Mouse (Mus musculus) stomach, postnatal 0 days (tissue): ENCODE results near the gene Auts2.

Experiments
- CTCF ChIP-seq: IDR thresholded peaks from 2 replicates; pipeline ENCODE4 v1.5.1; 2016; ENCODE audit warnings: antibody characterized with exemption, low read depth, mild to moderate bottlenecking, moderate library complexity
- EP300 ChIP-seq: optimal IDR thresholded peaks from 2 replicates; pipeline ENCODE3; 2016; ENCODE audit warnings: antibody characterized with exemption

DNA sequence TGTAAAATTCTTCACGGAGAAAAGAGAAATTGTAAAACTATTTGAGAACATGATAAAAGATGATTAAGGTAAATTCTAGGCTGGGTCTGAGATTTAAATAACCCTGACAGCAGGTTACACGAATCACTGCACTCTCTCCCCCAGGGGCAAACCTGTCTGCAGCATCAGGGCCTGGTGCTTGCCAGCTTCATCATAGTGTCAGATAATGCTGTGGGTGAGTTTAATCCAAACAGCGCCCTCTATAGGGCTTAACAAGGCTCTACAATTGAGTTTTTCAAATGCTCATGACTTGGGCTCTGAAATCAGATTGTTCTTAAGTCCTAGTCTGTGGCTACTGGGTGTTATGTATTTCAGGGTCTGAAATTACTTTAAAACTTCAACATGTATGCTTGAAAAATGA, 565.6 kb downstream of the Auts2 start:
- TF ChIP-seq CTCF (peak; percentile 35; the same call in 1 of the 2 replicates), EP300 (no peak)
